Mouse (Mus musculus): ENCODE results near the gene Gm10447. TPM values are rescaled to one million over a fixed set of nuclear protein-coding genes. Genes with fewer than 3 reads are reported as not detected.

Gm10447 gene
- not detected for polyA plus RNA-seq (2017; shearing (Covaris generic))

GRCm38 (mm10) chr11:53456474-53457371 is at the start of gene Gm10447, which contains the start of gene Shroom1:
TSS of gene Gm10447 (minus strand) at chr11:53457110.
TSS of gene Shroom1 (plus strand) at chr11:53457205.

GRCm38 (mm10) chr11:53479783-53480301 is 22.9 kb upstream of the Gm10447 start, which contains the start of the genes Gm9945 and Sowaha:
TSS of gene Gm9945 (plus strand) at chr11:53480166.
TSS of gene Sowaha (minus strand) at chr11:53480274.

GRCm38 (mm10) chr11:53469968-53470695 is 13.2 kb upstream of the Gm10447 start, which contains the start of gene Gm9837:
TSS of gene Gm9837 (minus strand) at chr11:53470479.

GRCm38 (mm10) chr11:53430670-53431346 is 26.1 kb downstream of the Gm10447 start, which contains the start of the genes Uqcrq and Gdf9:
TSS of gene Uqcrq (minus strand) at chr11:53430831.
TSS of gene Gdf9 (plus strand) at chr11:53431023.

GRCm38 (mm10) chr11:53423036-53423435 is 33.9 kb downstream of the Gm10447 start, which contains the start of gene Leap2:
TSS of gene Leap2 (minus strand) at chr11:53423170.

Other genes starting within 250 kb of the Gm10447 start
- gene Hspa4, start 156.7 kb downstream of the Gm10447 start, polyA plus RNA-seq (2017; shearing (Covaris generic)), result 21.3 TPM
- gene Zcchc10, start 132.4 kb downstream of the Gm10447 start, polyA plus RNA-seq (2017; shearing (Covaris generic)), result 35.6 TPM
- gene Aff4, start 106.3 kb downstream of the Gm10447 start, polyA plus RNA-seq (2017; shearing (Covaris generic)), result 11.8 TPM
- gene Leap2, start 33.9 kb downstream of the Gm10447 start, polyA plus RNA-seq (2017; shearing (Covaris generic)), result not detected
- gene Uqcrq, start 26.3 kb downstream of the Gm10447 start, polyA plus RNA-seq (2017; shearing (Covaris generic)), result 367 TPM
- 0.61 TPM for gene Gdf9, start 26.1 kb downstream of the Gm10447 start, polyA plus RNA-seq (2017; shearing (Covaris generic))
- gene Shroom1, start 95 bp upstream of the Gm10447 start, polyA plus RNA-seq (2017; shearing (Covaris generic)), result not detected
- gene Gm9837, start 13.4 kb upstream of the Gm10447 start, polyA plus RNA-seq (2017; shearing (Covaris generic)), result not detected
- gene Gm9945, start 23.1 kb upstream of the Gm10447 start, polyA plus RNA-seq (2017; shearing (Covaris generic)), result not detected
- not detected for gene Sowaha, start 23.2 kb upstream of the Gm10447 start, polyA plus RNA-seq (2017; shearing (Covaris generic))
- gene Sept8, start 62.1 kb upstream of the Gm10447 start, polyA plus RNA-seq (2017; shearing (Covaris generic)), result 0.62 TPM
- gene Kif3a, start 110.3 kb upstream of the Gm10447 start, polyA plus RNA-seq (2017; shearing (Covaris generic)), result 10.8 TPM
- gene Il4, start 161.6 kb upstream of the Gm10447 start, polyA plus RNA-seq (2017; shearing (Covaris generic)), result 7.0 TPM
- gene Il13, start 177.6 kb upstream of the Gm10447 start, polyA plus RNA-seq (2017; shearing (Covaris generic)), result not detected

Measured in CD4-positive, CD25-positive, alpha-beta regulatory T cell, adult 9 weeks (primary cell).